Mouse (Mus musculus): ENCODE measurements around the gene BC080695.
"Not testable (repeated sequence)": the region's sequence is repeated elsewhere in the genome, so short reads cannot be mapped to it uniquely, and the experiment has no call there.

The BC080695 gene

DNA sequence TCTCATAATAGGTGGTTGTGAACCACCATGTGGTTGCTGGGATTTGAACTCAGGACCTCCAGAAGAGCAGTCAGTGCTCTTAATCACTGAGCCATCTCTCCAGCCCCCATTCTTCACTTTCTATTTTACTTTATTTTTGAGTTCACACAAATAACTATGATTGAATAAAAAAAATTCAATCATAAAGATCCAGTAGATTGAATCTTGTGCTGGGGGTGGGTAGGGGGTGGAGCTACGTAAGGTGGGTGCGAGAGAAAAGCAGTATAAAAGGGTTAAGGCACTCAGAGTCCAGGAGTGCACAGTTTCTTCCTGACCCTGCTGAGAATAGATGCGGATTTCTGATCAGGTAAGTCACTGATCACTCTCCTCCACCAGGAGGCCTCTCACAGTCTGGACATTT is at the start of gene BC080695, which contains the start of gene Gm13057:
Gene BC080695, plus strand, starts transcription at position 301 of the 400 bp plus-strand sequence.
Gene Gm13057, plus strand, starts transcription at position 310 of the 400 bp plus-strand sequence.
- DNase-seq (ENCODE audit: low read depth, low spot score), result not testable (repeated sequence)

DNA sequence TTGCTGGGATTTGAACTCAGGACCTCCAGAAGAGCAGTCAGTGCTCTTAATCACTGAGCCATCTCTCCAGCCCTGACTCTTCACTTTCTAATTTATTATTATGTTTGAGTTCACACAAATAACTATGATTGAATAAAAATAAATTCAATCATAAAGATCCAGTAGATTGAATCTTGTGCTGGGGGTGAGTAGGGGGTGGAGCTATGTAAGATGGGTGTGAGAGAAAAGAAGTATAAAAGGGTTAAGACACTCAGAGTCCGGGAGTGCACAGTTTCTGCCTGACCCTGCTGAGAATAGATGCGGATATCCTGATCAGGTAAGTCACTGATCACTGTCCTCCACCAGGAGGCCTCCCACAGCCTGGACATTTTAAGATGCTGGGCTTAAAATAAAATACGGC is 40.5 kb upstream of the BC080695 start, which contains the start of gene Gm13043:
Gene Gm13043, plus strand, starts transcription at position 301 of the 400 bp plus-strand sequence.
- DNase-seq (ENCODE audit: low read depth, low spot score), result no peak

DNA sequence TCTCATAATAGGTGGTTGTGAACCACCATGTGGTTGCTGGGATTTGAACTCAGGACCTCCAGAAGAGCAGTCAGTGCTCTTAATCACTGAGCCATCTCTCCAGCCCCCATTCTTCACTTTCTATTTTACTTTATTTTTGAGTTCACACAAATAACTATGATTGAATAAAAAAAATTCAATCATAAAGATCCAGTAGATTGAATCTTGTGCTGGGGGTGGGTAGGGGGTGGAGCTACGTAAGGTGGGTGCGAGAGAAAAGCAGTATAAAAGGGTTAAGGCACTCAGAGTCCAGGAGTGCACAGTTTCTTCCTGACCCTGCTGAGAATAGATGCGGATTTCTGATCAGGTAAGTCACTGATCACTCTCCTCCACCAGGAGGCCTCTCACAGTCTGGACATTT is 15.8 kb upstream of the BC080695 start, which contains the start of gene Gm13040:
Gene Gm13040, plus strand, starts transcription at position 301 of the 400 bp plus-strand sequence.
- not testable (repeated sequence) for DNase-seq (ENCODE audit: low read depth, low spot score)

DNA sequence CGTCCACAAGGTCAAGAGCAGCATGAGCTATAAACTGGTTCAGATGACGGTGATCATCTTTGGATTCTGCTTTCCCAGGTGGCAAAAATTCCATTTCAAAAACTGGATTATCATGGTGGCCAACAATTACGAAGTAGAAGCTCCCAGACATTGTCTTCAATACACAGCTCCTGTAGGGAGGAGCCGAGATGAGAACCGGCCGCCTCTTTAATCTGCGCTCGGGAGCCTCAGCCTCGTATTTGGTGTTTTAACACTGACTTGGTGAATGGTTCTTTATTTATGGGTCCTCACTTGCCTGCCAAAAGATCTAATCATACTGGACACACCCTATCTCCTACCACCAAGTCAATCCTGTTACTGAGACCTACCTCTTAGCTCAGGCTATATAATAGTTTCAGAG is 60.4 kb downstream of the BC080695 start:
- not testable (repeated sequence) for DNase-seq (ENCODE audit: low read depth, low spot score)

- DNase-seq (ENCODE audit: low read depth, low spot score), result not testable (repeated sequence)
Observed at GRCm38 (mm10) chr4:143614703-143615102, 63.2 kb downstream of the BC080695 start, which contains the start of gene Gm13083. Gene Gm13083 (plus strand): TSS chr4:143615003.

DNA sequence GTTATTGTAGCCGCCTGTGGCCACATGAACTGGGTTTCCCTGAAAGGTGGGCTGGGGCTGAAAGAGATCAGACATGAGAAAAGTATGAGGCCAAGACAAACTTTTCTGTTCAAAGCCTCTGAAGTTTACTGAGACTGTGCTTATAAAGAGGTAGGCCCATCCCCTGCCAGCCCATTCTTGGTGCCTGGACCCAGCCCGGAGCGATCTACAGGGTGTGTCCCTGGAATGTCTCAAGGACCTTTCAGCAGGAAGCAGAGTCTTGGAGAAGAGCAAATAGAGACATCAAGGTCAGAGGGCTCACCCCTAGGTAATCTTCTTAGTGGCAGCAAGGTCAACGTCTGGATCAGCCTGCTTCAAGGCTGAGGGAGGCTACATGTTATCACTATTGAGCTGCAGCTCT is 66.6 kb downstream of the BC080695 start:
- not testable (repeated sequence) for DNase-seq (ENCODE audit: low read depth, low spot score)

Measured in WW6 (cell line).